Mouse (Mus musculus): Measurements from ENCODE around the gene Stat4.

GRCm38 (mm10) chr1:52111217-52111616 is 124.3 kb downstream of the Stat4 start:
- TF ChIP-seq CTCF (IDR thresholded peaks at IDR 0.05; ENCODE audit: low read depth) = no peak
- no peak for TF ChIP-seq EP300 (optimal IDR thresholded peaks at IDR 0.05)

All from stomach, postnatal 0 days (tissue).